In the genomic region with DNA sequence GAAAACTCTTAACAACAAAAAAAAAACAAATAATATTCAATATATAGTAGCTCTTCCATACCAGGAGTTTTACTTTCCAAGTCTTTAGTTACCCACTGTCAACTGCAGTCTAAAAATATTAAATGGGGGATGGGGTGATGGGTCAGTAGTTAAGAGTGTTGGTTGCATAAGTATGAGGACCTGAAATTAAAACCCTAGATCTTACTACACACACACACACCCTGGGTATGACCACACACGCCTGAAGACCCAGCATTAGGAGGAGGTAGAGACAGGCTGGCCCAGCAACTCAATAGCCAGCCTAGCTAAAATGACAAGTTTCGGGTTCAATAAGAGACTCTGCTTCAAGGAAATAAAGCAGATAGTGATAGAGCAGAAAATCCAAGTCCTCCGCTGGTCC, we compare ENCODE assay signal across 13 mouse cellular contexts.
"Had no signal": no experiment of that assay in that cellular context is flagged by ENCODE, and none has a peak within 500 bp of the region (broad histone marks: within the 10 kb centered on the region; RNA-seq: fewer than 3 reads in every experiment).

No protein-coding gene starts in this region.

- ATAC-seq: midbrain, embryonic 16.5 days had no signal

- DNase-seq: lung, adult 18-20 months; lung, embryonic 14.5 days; lung, postnatal 10 days; lung, postnatal 4 days; midbrain, embryonic 14.5 days; retina, postnatal 1 day; right cerebral cortex, adult 18-20 months; right cerebral cortex, postnatal 25 days; right cerebral cortex, postnatal 4 days; thymus, adult 2 months; thymus, postnatal 25 days; thymus, postnatal 4 days had no signal
